Mouse (Mus musculus): ENCODE data around the gene Zfp358. TPM values are rescaled to one million over a fixed set of nuclear protein-coding genes. Genes with fewer than 3 reads are reported as not detected.

Zfp358 gene
- polyA plus RNA-seq, 1 experiment from 2014 or later: 67.2 TPM

DNA sequence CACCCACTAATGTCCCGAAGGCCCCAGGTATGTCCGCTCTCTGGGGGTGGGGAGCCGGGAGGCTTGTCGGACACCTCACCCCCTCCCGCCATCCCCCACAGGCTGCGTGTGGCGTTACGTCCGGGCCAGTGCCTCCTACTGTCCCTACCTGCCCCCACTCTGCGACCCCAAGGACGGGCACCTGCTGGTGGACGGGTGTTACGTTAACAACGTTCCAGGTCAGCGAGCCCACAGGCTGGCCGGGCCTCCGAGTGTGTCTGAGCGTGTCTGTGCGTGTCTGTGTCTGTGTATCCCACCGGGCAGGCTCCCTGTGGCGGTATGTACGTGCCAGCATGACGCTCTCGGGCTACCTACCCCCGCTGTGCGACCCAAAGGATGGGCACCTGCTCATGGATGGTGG is 44.7 kb downstream of the Zfp358 start:
- Histone ChIP-seq H3K27me3 (no peaks in the 10 kb centered on the region), H3K4me1 (no peaks in the 10 kb centered on the region), H3K36me3 (ENCODE audit: poor library complexity, severe bottlenecking) (peaks cover 59% of the 10 kb centered on the region), H3K9ac (no peak overlapping the region), H3K4me2 (no peak overlapping the region), H3K4me3 (no peak overlapping the region), H3K9me3 (replicated peaks) (no peaks in the 10 kb centered on the region), H3K27ac (no peak overlapping the region)
- no peak for ATAC-seq
- WGBS: 93% methylated on average over 26 of the region's 26 CpGs

DNA sequence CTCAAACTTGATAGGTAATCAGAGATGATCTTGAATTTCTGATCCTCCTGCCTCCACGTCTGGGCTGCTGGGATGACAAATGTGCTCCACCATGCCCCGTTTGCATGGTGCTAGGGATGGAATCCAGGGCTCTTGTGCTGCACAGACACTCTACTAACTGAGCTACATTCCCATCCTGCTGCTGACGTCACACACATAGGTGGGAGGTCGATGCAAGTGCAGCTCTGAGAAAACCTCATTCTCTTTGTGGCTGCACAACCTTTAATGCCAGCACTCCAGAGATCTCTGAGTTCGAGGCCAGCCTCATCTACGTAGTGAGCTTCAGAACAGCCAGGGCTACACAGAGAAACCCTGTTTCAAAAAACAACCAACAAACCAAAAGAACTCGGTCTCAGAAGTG is 46.2 kb downstream of the Zfp358 start:
- Histone ChIP-seq H3K4me1 (no peaks in the 10 kb centered on the region), H3K9me3 (replicated peaks) (no peaks in the 10 kb centered on the region), H3K27me3 (no peaks in the 10 kb centered on the region), H3K36me3 (ENCODE audit: poor library complexity, severe bottlenecking) (peaks cover 69% of the 10 kb centered on the region), H3K4me3 (no peak overlapping the region), H3K27ac (no peak overlapping the region), H3K4me2 (no peak overlapping the region), H3K9ac (no peak overlapping the region)
- ATAC-seq: no peak
- WGBS: 85% methylated on average over 7 of the region's 7 CpGs

DNA sequence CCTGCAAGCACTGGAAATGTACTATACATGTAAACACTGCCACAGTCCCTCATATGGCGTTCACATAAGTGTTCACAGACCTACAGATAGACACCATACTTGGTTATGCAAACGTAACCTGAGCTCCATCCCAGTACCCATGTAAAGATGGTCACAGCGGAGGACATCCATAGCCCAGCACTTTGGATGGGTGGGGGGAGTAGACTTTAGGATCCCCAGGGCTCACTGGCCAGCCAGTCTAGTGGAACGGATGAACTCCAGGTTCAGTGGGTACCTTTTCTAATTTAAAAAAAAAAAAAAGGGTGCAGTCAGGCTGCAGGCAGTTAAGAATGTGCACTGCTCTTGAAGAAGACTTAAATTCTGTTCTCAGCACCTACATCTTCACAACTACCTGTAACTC is 47.1 kb downstream of the Zfp358 start:
- Histone ChIP-seq H3K9me3 (replicated peaks) (no peaks in the 10 kb centered on the region), H3K9ac (no peak overlapping the region), H3K36me3 (ENCODE audit: poor library complexity, severe bottlenecking) (peaks cover 79% of the 10 kb centered on the region), H3K4me2 (no peak overlapping the region), H3K27ac (no peak overlapping the region), H3K4me3 (no peak overlapping the region), H3K27me3 (no peaks in the 10 kb centered on the region), H3K4me1 (no peaks in the 10 kb centered on the region)
- WGBS: 95% methylated on average over 4 of the region's 4 CpGs
- ATAC-seq: no peak

DNA sequence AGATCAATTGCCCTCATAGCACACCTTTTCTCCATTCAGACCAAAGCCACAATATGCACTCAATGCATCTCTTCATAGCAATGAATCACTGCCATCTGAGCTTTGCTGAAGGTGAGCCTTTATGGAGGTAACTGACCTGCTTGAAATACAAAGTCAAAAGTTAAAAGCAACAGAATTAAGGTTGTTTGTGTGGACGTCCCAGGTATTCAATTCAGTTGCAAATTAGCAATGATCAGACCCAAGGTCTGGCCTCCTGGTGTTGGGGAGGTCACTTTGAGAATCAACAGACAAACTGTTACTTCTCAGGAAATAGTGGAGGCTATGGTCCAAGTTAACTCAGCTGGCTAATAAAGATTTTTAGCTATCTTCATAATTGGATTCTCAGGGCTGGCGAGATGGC is 53.6 kb downstream of the Zfp358 start:
- no peaks in the 10 kb centered on the region for H3K4me1 ChIP-seq
- H3K9ac ChIP-seq: no peak overlapping the region
- no peak overlapping the region for H3K27ac ChIP-seq
- 91% methylated on average over 2 of the region's 2 CpGs for WGBS
- peaks cover 30% of the 10 kb centered on the region for H3K36me3 ChIP-seq (ENCODE audit: poor library complexity, severe bottlenecking)
- H3K9me3 ChIP-seq (replicated peaks): no peaks in the 10 kb centered on the region
- no peak overlapping the region for H3K4me2 ChIP-seq
- H3K27me3 ChIP-seq: no peaks in the 10 kb centered on the region
- ATAC-seq: no peak
- H3K4me3 ChIP-seq: no peak overlapping the region

Other genes with a start within 250 kb of the Zfp358 start
- gene Insr, start 213.5 kb upstream of the Zfp358 start, polyA plus RNA-seq (2015; fragmentation: Nextera tagmentation; extraction: Ambion mirVana): 51.3 and 53.5 TPM in 2 replicates
- gene A430078G23Rik, start 139.7 kb upstream of the Zfp358 start, polyA plus RNA-seq (2015; fragmentation: Nextera tagmentation; extraction: Ambion mirVana): 0.23 TPM in 1 of 2 replicates, not detected in the other
- gene Arhgef18, start 100.1 kb upstream of the Zfp358 start, polyA plus RNA-seq (2015; fragmentation: Nextera tagmentation; extraction: Ambion mirVana): 11.1 and 11.7 TPM in 2 replicates
- gene Pex11g, start 25.5 kb upstream of the Zfp358 start, polyA plus RNA-seq (2015; fragmentation: Nextera tagmentation; extraction: Ambion mirVana): 3.9 and 4.8 TPM in 2 replicates
- gene Tex45, start 22.3 kb upstream of the Zfp358 start, polyA plus RNA-seq (2015; fragmentation: Nextera tagmentation; extraction: Ambion mirVana): 0.10 TPM in 1 of 2 replicates, not detected in the other
- gene Mcoln1, start 7.3 kb downstream of the Zfp358 start, polyA plus RNA-seq (2015; fragmentation: Nextera tagmentation; extraction: Ambion mirVana): 68.5 and 68.7 TPM in 2 replicates
- 20.3 and 23.8 TPM in 2 replicates for gene Pnpla6, start 22.2 kb downstream of the Zfp358 start, polyA plus RNA-seq (2015; fragmentation: Nextera tagmentation; extraction: Ambion mirVana)
- gene C330021F23Rik, start 74.9 kb downstream of the Zfp358 start, polyA plus RNA-seq (2015; fragmentation: Nextera tagmentation; extraction: Ambion mirVana): 1.6 and 2.3 TPM in 2 replicates
- 19.5 and 19.9 TPM in 2 replicates for gene Camsap3, start 94.2 kb downstream of the Zfp358 start, polyA plus RNA-seq (2015; fragmentation: Nextera tagmentation; extraction: Ambion mirVana)
- 64.0 and 72.5 TPM in 2 replicates for gene Xab2, start 128.2 kb downstream of the Zfp358 start, polyA plus RNA-seq (2015; fragmentation: Nextera tagmentation; extraction: Ambion mirVana)
- 113 and 138 TPM in 2 replicates for gene Pet100, start 128.4 kb downstream of the Zfp358 start, polyA plus RNA-seq (2015; fragmentation: Nextera tagmentation; extraction: Ambion mirVana)
- gene Pcp2, start 132.4 kb downstream of the Zfp358 start, polyA plus RNA-seq (2015; fragmentation: Nextera tagmentation; extraction: Ambion mirVana): 0.17 and 0.35 TPM in 2 replicates
- 35.7 and 40.1 TPM in 2 replicates for gene Stxbp2, start 137.8 kb downstream of the Zfp358 start, polyA plus RNA-seq (2015; fragmentation: Nextera tagmentation; extraction: Ambion mirVana)
- 0.31 and 0.64 TPM in 2 replicates for gene Retn, start 162.6 kb downstream of the Zfp358 start, polyA plus RNA-seq (2015; fragmentation: Nextera tagmentation; extraction: Ambion mirVana)
- 0.15 and 0.18 TPM in 2 replicates for gene Mcemp1, start 172.6 kb downstream of the Zfp358 start, polyA plus RNA-seq (2015; fragmentation: Nextera tagmentation; extraction: Ambion mirVana)
- gene Fcor, start 179.2 kb downstream of the Zfp358 start, polyA plus RNA-seq (2015; fragmentation: Nextera tagmentation; extraction: Ambion mirVana): 6.5 and 9.0 TPM in 2 replicates
- 52.0 and 57.4 TPM in 2 replicates for gene Trappc5, start 183.2 kb downstream of the Zfp358 start, polyA plus RNA-seq (2015; fragmentation: Nextera tagmentation; extraction: Ambion mirVana)
- gene Fcer2a, start 201.0 kb downstream of the Zfp358 start, polyA plus RNA-seq (2015; fragmentation: Nextera tagmentation; extraction: Ambion mirVana): 0.23 and 0.37 TPM in 2 replicates
- not detected in 2 replicates for gene Clec4g, start 227.5 kb downstream of the Zfp358 start, polyA plus RNA-seq (2015; fragmentation: Nextera tagmentation; extraction: Ambion mirVana)

Measured in forebrain, embryonic 13.5 days (tissue).